Mouse (Mus musculus) liver, embryonic 14.5 days (tissue): ENCODE data around the gene Gm3099. TPM values are rescaled to one million over a fixed set of nuclear protein-coding genes. Genes with fewer than 3 reads are reported as not detected.
"Not testable (repeated sequence)": the region's sequence is repeated elsewhere in the genome, so short reads cannot be mapped to it uniquely, and the experiment has no call there.

Experiments used
- ATAC-seq: fragments of 200-750 bp; cut with Nextera tagmentation; 2 replicates; pipeline ENCODE4 v1.8.0; 2017; ENCODE audit warnings: moderate number of reproducible peaks, mild to moderate bottlenecking, moderate library complexity; ENCODE audit not compliant: insufficient read depth
- DNase-seq, 3 experiments: peaks; one replicate each; pipeline ENCODE4 v3.0.0-alpha.2; 2012 to 2013; ENCODE audit warnings: low read depth in 3 of 3, low spot score in 3 of 3
- H3K27ac ChIP-seq: fragments of 300-500 bp; sonication (generic); 2 replicates; pipeline ENCODE4 v1.5.1; 2014; ENCODE audit warnings: moderate library complexity, mild to moderate bottlenecking, control low read depth, inconsistent platforms
- H3K27me3 ChIP-seq: fragments of 300-500 bp; sonication (generic); 2 replicates; pipeline ENCODE4 v1.6.1; 2014; ENCODE audit warnings: mild to moderate bottlenecking, low read length, moderate library complexity; ENCODE audit not compliant: control insufficient read depth, insufficient read depth
- H3K36me3 ChIP-seq: fragments of 300-500 bp; sonication (generic); replicated peaks from 2 replicates; pipeline ENCODE4 v1.6.1; 2014; ENCODE audit warnings: low read depth; ENCODE audit not compliant: control insufficient read depth, insufficient read depth
- H3K4me1 ChIP-seq, 2 experiments: fragments of 200-500 bp in 1 of 2; fragments of 300-500 bp in 1 of 2; sonication (generic) in 1 of 2; replicated peaks; 2 replicates each; pipeline ENCODE4 v1.6.1; 2012 to 2014; ENCODE audit warnings: antibody characterized with exemption in 1 of 2, inconsistent platforms in 1 of 2, low read length in 1 of 2; ENCODE audit not compliant: control insufficient read depth in 2 of 2, insufficient read depth in 2 of 2
- H3K4me2 ChIP-seq: fragments of 300-500 bp; sonication (generic); 2 replicates; pipeline ENCODE4 v1.6.1; 2014; ENCODE audit warnings: low read depth, mild to moderate bottlenecking, control low read depth, moderate library complexity
- H3K4me3 ChIP-seq, 2 experiments: fragments of 200-500 bp in 1 of 2; fragments of 300-500 bp in 1 of 2; sonication (generic) in 1 of 2; 2 replicates each; pipeline ENCODE4 v1.5.1; 2012 to 2014; ENCODE audit warnings: low read depth in 2 of 2, low read length in 2 of 2, mild to moderate bottlenecking in 2 of 2, control low read depth in 1 of 2, inconsistent platforms in 1 of 2, moderate library complexity in 1 of 2; ENCODE audit not compliant: insufficient read depth in 1 of 2
- H3K9ac ChIP-seq: fragments of 300-500 bp; sonication (generic); replicated peaks from 2 replicates; pipeline ENCODE4 v1.6.1; 2014; ENCODE audit warnings: mild to moderate bottlenecking, control low read depth, moderate library complexity
- H3K9me3 ChIP-seq: fragments of 300-500 bp; sonication (generic); 2 replicates; pipeline ENCODE4 v1.6.1; 2016; ENCODE audit warnings: low read length, mixed read lengths; ENCODE audit not compliant: control insufficient read depth
- WGBS: fragments of 180-500 bp; shearing (Covaris S2); extraction: QIAGEN DNeasy Blood & Tissue Kit; methylation state at CpG from one replicate; pipeline ENCODE4 v1.1.7; 2014; ENCODE audit not compliant: insufficient replicate concordance; 5-methylcytosine and 5-hydroxymethylcytosine counted together
- polyA plus RNA-seq, 2 experiments: library from polyadenylated mRNA; depleted of rRNA in 1 of 2; stranded (reverse) in 1 of 2; unstranded in 1 of 2; fragments of >200 nt; fragmentation: Nextera tagmentation in 1 of 2; extraction: Ambion mirVana in 1 of 2; gene quantifications; 2 replicates each; pipeline versions ENCODE4 v1.2.1 to v1.2.3; 2012 to 2014

Gene Gm3099
- not detected in 2 replicates for polyA plus RNA-seq (2012; rRNA removed)
- not detected in 2 replicates for polyA plus RNA-seq (2014; fragmentation: Nextera tagmentation; extraction: Ambion mirVana)

DNA sequence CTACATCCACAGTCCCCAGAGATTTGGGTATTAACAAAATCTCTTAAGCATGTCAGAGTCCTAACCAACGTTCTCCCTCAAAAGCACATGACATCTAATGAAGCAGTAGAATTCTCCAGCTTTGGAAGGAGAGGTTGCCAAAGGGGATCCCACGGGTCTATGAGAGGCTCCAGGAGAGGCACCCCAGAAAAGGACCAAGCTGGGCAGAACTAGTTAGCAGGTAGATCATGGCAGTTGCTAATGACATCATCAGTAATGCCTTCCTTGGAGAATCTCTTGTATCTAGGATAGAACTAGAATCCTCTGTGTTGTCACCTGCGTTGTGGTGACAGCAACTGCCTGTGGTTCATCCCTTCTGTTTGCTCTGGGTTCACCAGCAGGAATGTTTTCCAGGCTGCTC, at the start of gene Gm3099:
Gm3099 (plus strand) TSS at position 301 of the 400 bp plus-strand sequence.
- not testable (repeated sequence) for H3K9ac ChIP-seq, H3K4me2 ChIP-seq, DNase-seq, ATAC-seq, H3K27me3 ChIP-seq, H3K4me3 ChIP-seq, H3K36me3 ChIP-seq, H3K4me1 ChIP-seq, H3K27ac ChIP-seq, H3K9me3 ChIP-seq
- 27% methylated on average over 1 of the region's 3 CpGs for WGBS

DNA sequence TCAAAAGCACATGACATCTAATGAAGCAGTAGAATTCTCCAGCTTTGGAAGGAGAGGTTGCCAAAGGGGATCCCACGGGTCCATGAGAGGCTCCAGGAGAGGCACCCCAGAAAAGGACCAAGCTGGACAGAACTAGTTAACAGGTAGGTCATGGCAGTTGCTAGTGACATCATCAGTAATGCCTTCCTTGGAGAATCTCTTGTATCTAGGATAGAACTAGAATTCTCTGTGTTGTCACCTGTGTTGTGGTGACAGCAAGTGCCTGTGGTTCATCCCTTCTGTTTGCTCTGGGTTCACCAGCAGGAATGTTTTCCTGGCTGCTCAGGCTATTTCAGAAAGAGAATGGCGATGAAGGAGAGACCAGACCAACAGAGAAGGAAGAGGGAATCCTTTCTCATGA, 34.9 kb upstream of the Gm3099 start, which contains the start of gene Gm3095:
Gm3095 (plus strand) TSS at position 301 of the 400 bp plus-strand sequence.
- not testable (repeated sequence) for ATAC-seq, H3K4me1 ChIP-seq, H3K9me3 ChIP-seq, H3K36me3 ChIP-seq, H3K4me2 ChIP-seq, DNase-seq, H3K9ac ChIP-seq, H3K4me3 ChIP-seq, H3K27me3 ChIP-seq, H3K27ac ChIP-seq
- no CpG with 5 or more reads among the region's 2 CpGs for whole genome bisulfite sequencing

DNA sequence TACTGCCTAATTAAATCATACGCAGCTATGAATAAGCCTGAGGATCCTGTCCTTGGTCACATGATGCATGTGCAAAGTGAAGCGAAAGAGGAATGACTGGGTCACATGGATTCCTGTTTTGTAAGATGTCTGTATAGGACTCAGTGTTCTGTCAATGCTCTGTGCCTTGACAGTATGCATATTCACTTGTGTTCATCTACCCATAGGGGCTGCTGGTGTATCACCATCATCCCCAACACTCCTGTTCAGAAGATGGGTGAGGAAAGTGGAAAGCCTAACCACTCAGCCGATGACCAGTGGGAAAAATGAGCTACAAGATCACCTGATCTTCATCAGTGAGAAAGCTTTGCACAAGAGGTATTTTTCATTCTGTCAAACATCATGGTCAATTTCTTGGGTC, 25.4 kb downstream of the Gm3099 start, which contains the start of gene Gm5796:
Gm5796 (plus strand) TSS at position 301 of the 400 bp plus-strand sequence.
- not testable (repeated sequence) for H3K36me3 ChIP-seq, H3K27ac ChIP-seq, H3K4me2 ChIP-seq, H3K9ac ChIP-seq, H3K9me3 ChIP-seq, H3K27me3 ChIP-seq, DNase-seq, H3K4me3 ChIP-seq, H3K4me1 ChIP-seq, ATAC-seq
- WGBS, result no CpG with 5 or more reads among the region's 3 CpGs

Other genes with a start within 250 kb of the Gm3099 start
- gene Gm3002, start 188.3 kb upstream of the Gm3099 start, polyA plus RNA-seq (2012; rRNA removed), result not detected in 2 replicates
- not detected in 2 replicates for gene Gm3002, start 188.3 kb upstream of the Gm3099 start, polyA plus RNA-seq (2014; fragmentation: Nextera tagmentation; extraction: Ambion mirVana)
- 0.02 TPM in 1 of 2 replicates, not detected in the other for gene Gm3033, start 152.1 kb upstream of the Gm3099 start, polyA plus RNA-seq (2012; rRNA removed)
- gene Gm3033, start 152.1 kb upstream of the Gm3099 start, polyA plus RNA-seq (2014; fragmentation: Nextera tagmentation; extraction: Ambion mirVana), result 0.19 TPM in 1 of 2 replicates, not detected in the other
- not detected in 2 replicates for gene Gm2916, start 114.2 kb upstream of the Gm3099 start, polyA plus RNA-seq (2012; rRNA removed)
- gene Gm2916, start 114.2 kb upstream of the Gm3099 start, polyA plus RNA-seq (2014; fragmentation: Nextera tagmentation; extraction: Ambion mirVana), result not detected in 2 replicates
- not detected in 2 replicates for gene Gm3029, start 66.6 kb upstream of the Gm3099 start, polyA plus RNA-seq (2012; rRNA removed)
- not detected in 2 replicates for gene Gm3029, start 66.6 kb upstream of the Gm3099 start, polyA plus RNA-seq (2014; fragmentation: Nextera tagmentation; extraction: Ambion mirVana)
- 0.03 TPM in 1 of 2 replicates, not detected in the other for gene Gm3095, start 34.8 kb upstream of the Gm3099 start, polyA plus RNA-seq (2012; rRNA removed)
- not detected in 2 replicates for gene Gm3095, start 34.8 kb upstream of the Gm3099 start, polyA plus RNA-seq (2014; fragmentation: Nextera tagmentation; extraction: Ambion mirVana)
- gene Gm5796, start 25.5 kb downstream of the Gm3099 start, polyA plus RNA-seq (2012; rRNA removed), result not detected in 2 replicates
- gene Gm5796, start 25.5 kb downstream of the Gm3099 start, polyA plus RNA-seq (2014; fragmentation: Nextera tagmentation; extraction: Ambion mirVana), result not detected in 2 replicates
- gene Gm3115, start 85.7 kb downstream of the Gm3099 start, polyA plus RNA-seq (2012; rRNA removed), result not detected in 2 replicates
- not detected in 2 replicates for gene Gm3115, start 85.7 kb downstream of the Gm3099 start, polyA plus RNA-seq (2014; fragmentation: Nextera tagmentation; extraction: Ambion mirVana)
- gene Gm8108, start 112.1 kb downstream of the Gm3099 start, polyA plus RNA-seq (2012; rRNA removed), result not detected in 2 replicates
- gene Gm8108, start 112.1 kb downstream of the Gm3099 start, polyA plus RNA-seq (2014; fragmentation: Nextera tagmentation; extraction: Ambion mirVana), result not detected in 2 replicates
- gene Gm3127, start 166.6 kb downstream of the Gm3099 start, polyA plus RNA-seq (2012; rRNA removed), result not detected in 2 replicates
- gene Gm3127, start 166.6 kb downstream of the Gm3099 start, polyA plus RNA-seq (2014; fragmentation: Nextera tagmentation; extraction: Ambion mirVana), result not detected in 2 replicates
- not detected in 2 replicates for gene Gm2974, start 184.2 kb downstream of the Gm3099 start, polyA plus RNA-seq (2012; rRNA removed)
- not detected in 2 replicates for gene Gm2974, start 184.2 kb downstream of the Gm3099 start, polyA plus RNA-seq (2014; fragmentation: Nextera tagmentation; extraction: Ambion mirVana)